Mouse (Mus musculus): ENCODE measurements around the gene Ddit4l.
A peak's percentile ranks its signal among the peaks of the same experiment; 100 is the strongest.
"Not testable (repeated sequence)": the region's sequence is repeated elsewhere in the genome, so short reads cannot be mapped to it uniquely, and the experiment has no call there.

Ddit4l gene

DNA sequence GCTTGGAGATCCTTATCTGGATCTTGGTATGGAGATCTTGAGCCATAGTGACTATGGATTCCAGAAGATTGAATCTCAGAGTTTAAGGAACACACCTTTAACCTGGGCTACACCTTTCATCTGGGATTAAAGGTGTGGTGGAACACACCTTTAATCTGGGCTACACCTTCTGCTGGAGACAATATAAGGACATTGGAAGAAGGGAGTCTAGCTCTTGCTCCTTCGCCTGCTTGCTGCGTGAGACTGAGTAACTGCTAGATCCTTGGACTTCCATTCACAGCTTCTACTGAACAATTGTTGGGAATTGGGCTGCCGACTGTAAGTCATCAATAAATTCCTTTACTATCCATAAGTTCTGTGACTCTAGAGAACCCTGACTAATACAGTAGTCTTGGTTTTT lies at the start of gene Ddit4l:
Gene Ddit4l (plus strand): TSS at position 301 of the 400 bp plus-strand sequence.
- not testable (repeated sequence) for DNase-seq (ENCODE audit: low spot score)

DNA sequence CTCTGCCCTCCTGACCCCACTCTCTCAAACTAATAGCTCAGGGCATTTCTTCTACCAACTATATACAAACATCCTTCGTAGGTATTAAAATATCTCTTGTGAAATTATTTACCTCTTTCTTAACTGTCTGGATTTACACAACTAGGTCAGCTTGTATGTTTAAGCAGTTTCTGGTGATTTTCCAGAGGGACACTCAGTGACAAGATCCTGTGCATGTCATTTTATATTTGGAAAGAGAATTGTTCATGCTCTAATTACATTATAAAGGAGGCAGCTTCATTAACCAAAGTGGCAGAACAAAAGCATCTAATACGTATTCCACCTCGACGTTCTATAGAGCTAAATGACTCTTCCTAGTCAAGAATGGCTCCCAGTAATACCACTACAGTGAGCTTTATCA lies 45.3 kb upstream of the Ddit4l start:
- DNase-seq (ENCODE audit: low spot score), result no peak

DNA sequence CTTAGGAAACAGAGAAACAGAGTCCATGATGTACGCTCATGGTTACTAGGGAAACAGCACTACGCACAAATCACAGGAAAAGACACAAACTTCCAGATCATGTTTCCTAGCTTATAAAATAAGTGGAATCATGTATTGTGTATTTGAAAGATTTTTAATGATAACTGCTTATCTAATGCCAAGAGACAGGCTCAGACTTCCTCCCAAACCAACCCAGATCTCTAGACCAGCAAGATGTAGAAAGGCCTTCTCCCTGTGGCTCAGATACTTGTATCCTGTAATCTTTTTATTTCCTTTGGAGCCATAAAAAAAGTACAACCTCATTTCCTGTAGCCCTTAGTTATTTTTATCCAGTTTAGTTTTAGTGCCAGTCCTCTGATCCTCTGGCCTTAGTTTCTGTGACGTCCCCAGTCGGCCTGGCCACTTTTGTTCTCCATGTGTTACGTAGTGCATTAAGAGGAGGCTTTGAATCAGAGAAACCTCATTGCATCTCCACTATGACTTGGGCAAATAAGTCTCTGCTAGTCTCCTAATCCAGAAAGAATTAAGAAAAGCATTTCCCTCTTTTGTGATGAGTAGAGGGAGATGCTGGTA lies 34.9 kb upstream of the Ddit4l start:
- DNase-seq (ENCODE audit: low spot score), result no peak

DNA sequence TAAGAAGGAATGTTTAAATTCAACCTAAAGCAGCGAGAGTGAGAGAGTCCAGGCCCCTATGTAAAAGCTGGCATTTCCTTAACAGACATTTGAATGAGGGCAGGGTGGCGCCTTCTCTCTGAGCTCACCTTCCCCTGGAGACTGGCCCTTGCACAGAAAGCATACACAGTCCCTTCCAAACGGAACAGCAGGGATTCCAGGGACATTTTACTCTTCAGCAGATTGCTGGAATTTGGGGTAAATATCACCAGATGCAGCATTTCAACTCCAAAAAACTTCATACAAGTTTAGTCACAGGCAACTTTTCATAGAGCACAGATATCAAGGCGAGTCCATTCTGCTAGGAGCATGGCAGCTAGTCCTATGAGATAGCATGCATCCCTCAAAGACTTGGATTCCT lies 31.6 kb upstream of the Ddit4l start:
- DNase-seq (ENCODE audit: low spot score), result no peak

DNA sequence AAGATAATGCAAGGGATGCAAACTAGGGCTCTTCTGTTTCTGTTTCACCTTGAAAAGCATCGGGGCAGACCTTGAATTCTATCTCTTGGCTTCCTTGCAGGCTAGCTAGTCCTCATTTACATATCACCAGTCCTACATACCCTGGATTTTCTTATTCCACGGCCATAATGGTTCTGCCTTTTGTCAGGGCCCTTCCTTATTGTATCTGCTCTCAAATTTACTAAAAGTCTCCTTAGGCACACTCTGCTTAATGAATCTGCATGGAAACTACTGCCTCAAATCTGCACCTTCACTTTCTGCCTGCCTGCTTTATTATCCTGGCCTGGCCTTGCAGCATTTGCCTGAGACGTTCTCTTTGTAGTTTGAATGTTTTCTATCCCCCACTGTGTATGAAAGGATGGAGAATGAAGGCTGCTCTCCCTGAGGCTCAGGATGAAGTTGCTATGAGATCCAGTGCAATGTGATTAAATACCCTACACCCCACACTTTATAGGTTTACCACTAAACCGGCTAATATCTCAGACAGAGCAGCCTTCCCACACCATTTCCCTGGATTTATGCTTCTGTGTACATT lies 27.0 kb upstream of the Ddit4l start:
- no peak for DNase-seq (ENCODE audit: low spot score)

DNA sequence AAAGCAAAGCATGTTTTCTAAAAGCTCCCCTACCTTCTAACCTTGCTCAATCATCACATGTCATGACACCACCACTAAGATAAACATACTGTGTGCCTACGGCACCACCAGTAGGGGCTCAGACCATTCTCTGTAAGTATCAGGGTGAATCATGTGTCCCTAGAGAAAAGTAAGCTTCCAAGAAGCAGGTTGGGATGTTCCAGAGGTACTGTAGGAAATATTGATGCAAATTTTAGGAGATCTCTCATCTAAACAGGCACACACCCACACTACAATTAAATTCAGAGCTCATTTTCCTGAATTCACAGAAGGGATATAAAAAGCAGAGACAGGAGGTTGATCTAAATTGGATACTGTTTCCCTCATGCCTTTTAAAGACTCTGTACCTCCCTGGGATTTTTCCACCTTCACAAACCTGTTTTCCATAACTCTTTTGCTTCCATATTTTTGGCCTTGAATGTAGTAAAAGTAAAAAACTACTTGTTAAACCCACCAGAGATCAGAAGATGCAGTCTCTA lies 12.4 kb upstream of the Ddit4l start:
- DNase-seq (ENCODE audit: low spot score), result no peak

DNA sequence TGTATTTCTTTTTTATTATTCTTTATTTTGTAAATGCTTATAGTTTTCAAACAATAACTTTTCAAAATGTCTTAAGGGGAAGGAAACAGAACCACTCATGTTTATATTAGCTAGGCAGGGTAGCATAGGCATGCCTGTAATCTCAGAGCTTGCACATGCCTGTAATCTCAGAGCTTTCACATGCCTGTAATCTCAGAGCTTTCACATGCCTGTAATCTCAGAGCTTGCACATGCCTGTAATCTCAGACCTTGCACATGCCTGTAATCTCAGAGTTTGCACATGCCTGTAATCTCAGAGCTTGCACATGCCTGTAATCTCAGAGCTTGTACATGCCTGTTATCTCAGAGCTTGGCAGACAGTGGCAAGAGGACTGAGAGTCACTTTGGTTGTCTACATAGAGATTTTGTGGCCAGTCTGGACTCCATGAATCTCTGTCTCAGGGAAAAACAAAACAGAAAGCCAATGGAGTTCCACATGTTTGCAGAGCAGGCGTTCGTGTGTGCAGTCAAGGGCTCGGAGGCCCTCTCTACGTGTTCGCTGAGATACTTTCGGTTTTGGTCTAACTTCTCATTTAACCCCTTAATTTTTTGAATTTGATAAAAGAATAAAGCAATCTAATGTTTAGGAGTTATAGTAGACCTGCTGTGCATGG lies 10.8 kb upstream of the Ddit4l start:
- no peak for DNase-seq (ENCODE audit: low spot score)

DNA sequence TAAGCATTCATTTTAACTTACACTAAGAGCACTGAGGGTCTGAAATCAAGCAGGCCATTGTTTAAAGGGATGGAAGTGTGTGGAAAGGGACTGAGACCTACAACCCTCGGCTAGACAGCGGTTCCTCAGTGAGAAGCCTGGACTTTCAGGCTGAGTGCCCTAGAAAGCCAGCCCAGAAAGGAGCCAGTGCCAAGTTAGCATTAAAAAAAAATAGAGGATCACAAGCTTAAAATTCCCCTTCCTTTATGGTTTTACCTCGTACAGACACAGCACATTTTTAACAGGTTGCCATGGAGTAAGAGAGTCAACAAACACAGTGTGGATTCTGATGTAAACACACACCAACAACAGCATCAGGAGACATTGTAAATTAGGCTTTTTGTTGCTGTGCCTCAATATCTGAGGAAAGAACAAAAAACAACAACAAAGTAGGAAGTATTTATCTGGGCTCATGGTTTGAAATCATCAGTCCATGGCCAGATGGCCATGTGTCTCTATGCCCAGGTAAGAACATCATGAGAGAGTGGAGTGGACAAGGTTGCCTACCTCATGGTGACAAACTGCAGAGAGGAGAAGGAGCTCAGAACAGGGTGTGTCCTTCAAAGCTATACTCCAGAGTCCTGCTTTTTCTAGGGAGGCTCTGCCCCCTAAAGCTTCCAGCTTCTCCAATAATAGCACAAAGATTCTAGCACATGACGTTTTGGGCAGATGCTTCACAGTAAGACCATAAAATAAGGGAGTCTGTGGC lies 10.1 kb upstream of the Ddit4l start:
- no peak for DNase-seq (ENCODE audit: low spot score)

DNA sequence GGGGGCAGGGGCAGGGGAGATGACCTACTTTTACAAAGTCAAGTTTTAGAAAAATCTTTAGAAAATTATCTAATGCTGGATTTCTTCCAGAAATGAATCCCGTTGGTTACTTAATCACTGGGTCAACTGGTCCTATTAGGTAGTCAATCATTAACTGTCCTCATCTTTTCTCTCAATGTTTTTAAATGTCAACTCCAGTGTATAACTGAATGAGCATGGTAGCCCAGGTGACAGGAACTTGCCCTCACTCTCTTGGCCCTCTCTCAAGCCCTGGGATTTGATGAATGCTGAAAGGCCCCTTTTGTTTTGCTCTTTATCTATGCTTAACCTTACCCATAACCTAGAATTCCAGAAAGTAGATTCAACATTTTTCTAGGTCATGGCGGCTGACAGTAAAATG lies 9.4 kb upstream of the Ddit4l start:
- DNase-seq (ENCODE audit: low spot score), result no peak

DNA sequence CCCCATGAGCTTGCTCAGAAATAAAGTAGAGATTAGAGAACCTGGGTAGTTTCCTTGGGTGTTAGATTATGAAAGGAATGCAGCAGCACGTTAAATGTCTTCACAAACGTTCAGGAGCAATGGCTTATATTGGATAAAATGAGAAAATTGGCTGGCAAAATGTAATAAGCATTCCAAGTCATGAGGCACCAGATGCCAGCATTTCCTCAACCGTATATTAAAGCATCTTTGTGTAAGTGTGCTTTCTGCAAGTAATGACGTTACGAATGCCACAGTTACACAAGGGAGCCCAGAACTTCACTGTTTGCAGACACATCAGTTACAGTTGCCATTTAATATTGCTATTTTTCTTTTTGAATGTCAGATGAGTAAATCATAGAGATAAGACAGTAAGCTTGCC lies 872 bp upstream of the Ddit4l start:
- no peak for DNase-seq (ENCODE audit: low spot score)

DNA sequence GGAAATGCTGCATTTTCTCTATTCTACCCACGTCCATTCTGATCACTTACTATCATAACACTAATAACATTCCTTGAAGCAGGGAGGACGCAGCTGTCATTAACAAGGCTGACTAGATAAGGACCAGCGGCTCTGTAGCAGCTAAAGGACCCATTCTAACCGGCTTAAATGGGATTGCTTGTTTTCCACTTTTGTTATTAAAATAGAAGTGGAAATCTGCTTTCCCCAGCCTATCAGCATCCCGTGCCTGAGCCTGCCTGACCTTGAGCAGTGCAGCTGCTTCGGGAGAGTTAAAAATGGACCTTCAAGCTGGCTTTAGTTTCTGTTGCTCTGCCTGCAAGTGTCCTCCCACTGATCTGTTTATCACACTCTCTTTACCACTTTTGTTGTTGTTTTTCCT lies 679 bp downstream of the Ddit4l start:
- DNase-seq (ENCODE audit: low spot score), result no peak

DNA sequence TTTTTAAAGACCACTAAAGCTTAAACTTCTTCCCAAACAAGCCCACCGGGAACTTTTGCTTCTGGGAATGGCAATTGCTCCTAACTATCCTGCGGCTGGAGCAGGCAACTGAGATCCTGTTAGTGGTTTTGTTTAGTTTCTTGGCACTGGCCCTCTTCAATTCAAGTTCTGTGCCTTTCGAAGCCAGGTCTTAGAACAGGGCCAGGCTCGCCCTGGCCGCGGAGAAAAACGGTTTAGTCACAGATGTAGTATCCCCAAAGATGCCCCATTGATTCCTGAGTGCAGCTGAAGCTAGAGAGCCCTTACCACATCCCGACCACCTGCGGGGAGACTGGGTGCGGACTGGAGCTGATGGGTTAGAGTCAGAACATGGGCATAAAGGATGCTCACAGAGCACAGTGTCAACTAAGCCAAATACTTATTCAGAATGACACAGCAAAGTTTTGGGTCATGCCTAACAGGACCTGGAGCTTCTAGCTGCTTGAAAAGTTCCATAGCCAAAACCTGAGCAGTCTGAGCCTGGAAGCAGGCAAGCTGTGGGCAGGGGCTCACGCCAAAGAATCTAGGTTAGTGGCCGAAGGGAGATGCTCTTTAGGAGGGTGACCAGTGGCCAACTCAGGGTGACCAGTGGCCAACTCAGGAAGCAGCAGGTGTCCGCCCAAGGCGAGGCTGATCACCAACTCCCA lies 1.6 kb downstream of the Ddit4l start:
- no peak for DNase-seq (ENCODE audit: low spot score)

DNA sequence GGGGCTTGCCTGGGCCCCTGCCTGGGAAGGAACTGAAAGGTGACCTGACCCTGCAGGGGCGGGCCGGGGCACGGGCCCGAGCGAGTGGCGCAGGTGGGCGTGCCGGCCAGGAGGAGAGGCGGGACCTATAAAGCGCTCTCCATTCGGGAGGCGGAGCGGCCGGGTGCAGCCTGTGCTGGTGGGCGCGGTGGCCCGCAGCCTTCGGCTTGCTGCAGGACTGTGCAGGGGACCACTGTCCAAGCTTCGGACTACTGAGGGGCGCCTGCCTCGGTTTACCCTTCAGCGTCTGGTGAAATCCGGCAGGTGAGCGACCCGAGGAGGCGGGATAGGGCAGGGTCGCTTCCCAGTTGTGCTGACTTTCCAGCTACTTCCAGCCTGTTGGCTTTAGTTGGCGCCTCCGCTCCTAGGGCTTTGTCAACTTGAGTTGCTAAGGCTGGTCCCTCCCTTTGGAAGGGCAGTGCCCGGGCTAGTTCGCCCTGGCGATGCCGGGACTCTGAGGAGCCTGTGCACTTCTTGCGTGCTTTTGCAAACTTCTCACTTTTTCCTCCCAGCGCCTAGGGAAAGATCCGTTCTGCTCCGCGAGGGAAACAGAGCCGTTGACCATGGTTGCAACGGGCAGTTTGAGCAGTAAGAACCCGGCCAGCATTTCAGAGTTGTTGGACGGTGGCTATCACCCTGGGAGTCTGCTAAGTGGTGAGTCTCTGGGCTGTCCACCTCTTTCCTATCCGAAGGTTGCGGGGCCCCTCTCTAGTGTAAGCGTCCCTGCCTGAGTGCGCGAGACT lies 2.4 kb downstream of the Ddit4l start:
- DNase-seq (ENCODE audit: low spot score), result peak; percentile 31

DNA sequence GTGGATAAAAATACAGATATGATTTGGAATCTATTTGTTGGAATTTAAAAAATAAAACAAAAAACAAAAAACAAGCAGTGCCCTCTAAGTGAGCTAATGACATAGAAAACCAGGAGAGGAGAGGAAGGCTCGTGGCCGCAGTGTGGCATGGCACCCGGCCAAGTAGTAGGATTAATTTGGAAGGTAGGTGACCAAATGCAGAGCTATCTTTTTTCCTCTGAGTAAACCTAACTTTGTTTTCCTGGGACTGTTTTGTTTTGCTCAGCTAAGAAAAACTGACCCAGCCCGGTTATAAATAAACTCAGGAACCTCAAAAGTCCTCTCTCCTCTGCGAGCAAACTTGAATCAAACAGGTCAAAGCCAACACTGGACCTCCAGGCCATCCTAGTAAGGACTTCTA lies 3.6 kb downstream of the Ddit4l start:
- DNase-seq (ENCODE audit: low spot score), result no peak

DNA sequence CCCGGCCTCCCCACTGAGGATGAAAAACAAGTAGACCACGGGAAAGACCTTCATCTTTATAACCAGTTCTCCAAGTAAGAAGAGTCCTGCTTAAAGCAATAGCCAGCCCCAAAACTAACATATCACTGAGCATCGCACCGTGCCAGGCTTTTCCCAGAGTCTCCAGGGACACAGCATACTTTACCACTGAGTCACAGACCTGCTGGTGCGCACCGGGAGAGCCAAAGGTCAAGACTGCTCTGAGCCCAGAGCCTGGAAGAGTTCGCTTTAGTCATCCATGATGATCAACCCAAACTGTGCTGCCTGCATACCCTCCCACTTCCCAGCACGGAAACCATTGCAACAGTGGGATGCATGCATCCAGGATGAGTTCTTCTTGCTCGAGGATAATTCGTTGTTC lies 12.3 kb downstream of the Ddit4l start:
- DNase-seq (ENCODE audit: low spot score), result no peak

DNA sequence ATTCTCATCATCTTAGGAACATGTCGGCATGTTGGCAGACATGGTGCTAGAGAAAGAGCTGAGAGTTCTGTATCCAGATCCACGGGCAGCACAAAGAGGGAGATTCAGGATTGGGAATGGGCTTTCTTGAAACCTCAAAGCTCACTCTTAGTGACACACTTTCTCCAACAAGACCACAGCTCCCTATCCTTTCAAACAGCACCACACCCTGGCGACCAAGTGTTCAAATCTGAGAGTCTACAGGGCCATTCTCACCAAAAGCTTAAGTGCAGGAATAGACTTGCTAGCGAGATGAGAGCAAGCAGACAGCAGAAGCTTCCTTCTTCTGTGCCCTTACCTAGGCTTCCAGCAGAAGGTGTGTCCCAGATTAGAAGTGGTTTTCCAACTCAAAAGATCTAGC lies 15.2 kb downstream of the Ddit4l start:
- DNase-seq (ENCODE audit: low spot score), result no peak

DNA sequence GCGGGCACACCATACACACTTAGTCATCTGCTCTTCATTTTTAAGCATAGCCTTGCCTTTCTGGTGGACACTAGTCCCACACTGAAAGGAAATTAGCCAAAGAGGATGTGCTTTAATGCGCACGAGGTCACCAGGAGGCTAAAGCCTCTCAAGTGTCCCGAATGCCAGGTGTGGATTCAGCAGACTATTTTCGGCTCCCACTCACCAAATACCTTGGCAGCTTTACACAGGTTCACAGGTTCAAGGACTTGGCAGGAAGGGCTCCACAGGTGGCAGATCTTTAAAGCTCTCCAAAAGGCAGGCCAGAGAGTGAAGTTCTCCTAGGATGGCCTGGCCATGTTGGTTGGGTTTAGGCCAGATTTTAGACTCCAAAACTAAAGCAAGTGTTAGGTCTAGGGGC lies 19.8 kb downstream of the Ddit4l start:
- no peak for DNase-seq (ENCODE audit: low spot score)

DNA sequence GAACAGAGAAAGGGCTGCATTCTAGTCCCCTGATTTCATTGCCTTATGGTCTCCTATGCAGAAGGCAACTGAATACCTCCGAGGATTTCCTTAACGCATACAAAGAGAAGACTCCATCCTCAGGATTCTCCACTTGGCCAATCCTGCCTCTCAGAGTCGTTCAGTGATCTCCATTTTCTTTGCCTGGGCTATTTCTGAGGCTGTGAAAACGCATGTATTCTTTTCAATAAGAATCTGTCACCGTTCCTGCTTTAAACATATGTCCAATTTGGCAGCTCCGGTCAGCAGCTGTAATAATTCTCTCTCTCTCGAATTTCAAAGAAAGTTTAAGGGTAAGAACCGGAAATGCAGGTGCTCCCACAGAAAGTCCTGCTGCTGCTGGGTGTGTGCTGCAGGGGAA lies 20.7 kb downstream of the Ddit4l start:
- no peak for DNase-seq (ENCODE audit: low spot score)

DNA sequence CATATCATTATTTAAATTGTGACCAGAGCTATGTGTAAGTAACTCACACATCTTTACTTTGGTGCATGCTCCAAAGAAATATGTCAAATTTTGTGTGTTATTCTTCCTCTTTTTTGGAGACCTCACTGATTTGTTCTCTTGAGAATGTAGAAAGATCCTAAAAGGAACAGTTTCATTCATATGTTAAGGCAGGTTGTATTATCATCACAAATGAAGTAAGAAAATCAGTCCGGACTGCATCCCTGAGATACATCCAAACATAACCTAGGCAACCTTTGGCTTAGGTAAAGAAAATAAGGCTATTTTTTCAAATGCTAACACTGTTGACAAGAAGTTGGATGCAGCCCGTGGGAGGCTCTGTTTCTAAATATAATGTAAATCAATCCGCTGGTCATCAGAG lies 21.2 kb downstream of the Ddit4l start:
- DNase-seq (ENCODE audit: low spot score), result no peak

DNA sequence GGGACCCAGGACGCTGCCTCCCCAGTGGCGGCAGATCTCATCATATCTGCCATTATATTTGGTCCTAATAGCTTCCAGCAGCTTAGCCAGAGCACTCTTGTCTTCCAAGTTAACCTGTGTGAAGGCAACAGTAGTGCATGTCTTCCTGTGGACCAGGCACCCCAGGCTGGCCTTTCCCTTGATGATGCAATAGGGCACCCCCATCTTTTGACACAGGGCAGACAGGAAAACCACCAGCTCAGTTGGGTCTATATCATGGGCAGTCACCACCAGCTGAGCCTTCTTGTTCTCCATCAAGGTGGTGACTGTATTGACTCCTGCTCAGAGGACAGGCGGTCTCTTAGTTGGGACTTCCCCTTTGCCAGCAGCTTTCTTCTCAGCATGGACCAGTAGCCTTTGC lies 22.7 kb downstream of the Ddit4l start:
- no peak for DNase-seq (ENCODE audit: low spot score)

DNA sequence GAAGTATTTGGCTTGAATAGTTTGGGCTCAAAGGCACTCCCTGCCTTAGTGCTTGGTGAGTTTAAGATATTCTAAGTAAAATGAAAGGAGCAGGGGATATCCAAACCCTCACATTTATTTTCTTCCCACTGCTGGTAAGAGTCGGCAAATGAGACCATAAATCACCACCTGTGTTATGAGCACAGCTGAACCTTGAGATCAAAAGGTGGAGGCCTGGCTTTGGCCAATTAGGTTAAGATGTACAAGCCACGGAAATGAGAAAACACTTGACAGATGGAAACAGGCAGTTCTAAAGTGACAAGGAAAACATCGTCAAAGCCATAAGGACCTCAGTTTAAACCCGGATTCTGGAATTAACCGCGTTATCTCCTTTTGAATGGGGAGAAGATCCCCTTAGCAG lies 23.5 kb downstream of the Ddit4l start:
- DNase-seq (ENCODE audit: low spot score), result no peak

Data from lung, postnatal 25 days (tissue).